Mouse (Mus musculus) MEL-GATA-1-ER (cell line): ENCODE measurements around the gene Clta.

Source experiments
- DNase-seq: peaks from one replicate; pipeline ENCODE4 v3.0.0-alpha.2; 2012; ENCODE audit warnings: low read depth; ENCODE audit errors: extremely low read depth

The Clta gene

GRCm38 (mm10) chr4:44004126-44004525 is at the start of gene Clta:
Clta (plus strand) TSS chr4:44004452.
- DNase-seq: peak; percentile 97

DNA sequence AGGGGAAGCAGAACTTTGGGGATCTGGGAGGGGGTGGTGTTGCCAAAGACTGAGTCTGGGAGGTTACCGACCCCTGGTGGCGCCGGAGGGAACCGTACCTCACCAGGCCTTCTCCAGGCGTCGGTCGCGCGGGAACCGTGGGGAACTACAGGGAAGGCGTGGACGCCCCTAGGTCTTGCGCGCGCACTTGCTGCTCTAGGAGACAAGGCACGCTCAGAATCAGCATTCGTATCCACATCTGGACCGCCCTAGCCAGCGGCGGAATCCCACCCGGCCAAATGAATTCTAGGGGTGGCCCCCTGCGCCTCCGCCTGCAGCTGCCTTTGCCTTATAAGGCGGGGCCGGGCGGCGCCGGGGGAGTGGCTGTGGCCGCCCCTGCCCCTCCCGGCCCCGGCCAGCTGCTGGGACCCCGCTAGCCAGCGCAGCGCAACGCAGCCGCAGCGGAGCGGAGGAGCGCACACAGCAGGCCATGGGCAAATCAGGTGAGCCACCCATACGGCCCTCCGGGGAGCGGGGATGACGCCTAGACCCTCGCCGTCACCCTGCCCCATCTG is 46.9 kb upstream of the Clta start, which contains the start of gene Glipr2:
Gene Glipr2 (plus strand): TSS at position 110 of the 554 bp plus-strand sequence.
- DNase-seq: peak; percentile 73

- no peak for DNase-seq
Observed at GRCm38 (mm10) chr4:43957846-43958461, 46.3 kb upstream of the Clta start.

- DNase-seq: peak; percentile 93
Observed at GRCm38 (mm10) chr4:43959523-43960179, 44.6 kb upstream of the Clta start.

DNA sequence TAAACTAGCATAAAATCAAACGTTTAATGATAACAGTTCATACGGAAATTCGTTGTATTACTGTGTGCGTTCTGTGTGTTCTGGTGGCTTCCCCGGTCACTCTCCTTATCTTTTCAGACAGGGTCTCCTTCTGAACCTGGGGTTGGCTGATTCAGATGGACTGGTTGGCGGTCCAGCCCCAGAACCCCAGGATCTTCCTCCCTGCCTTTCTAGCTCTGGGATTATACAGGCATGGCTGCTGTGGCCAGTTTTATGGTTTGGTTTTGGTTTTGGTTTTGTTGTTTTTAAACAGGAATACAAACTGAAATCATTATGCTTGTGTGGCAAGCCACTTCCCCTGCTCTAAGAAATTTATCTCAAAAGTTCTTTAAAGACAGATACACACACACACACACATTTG is 44.0 kb upstream of the Clta start:
- DNase-seq: no peak

DNA sequence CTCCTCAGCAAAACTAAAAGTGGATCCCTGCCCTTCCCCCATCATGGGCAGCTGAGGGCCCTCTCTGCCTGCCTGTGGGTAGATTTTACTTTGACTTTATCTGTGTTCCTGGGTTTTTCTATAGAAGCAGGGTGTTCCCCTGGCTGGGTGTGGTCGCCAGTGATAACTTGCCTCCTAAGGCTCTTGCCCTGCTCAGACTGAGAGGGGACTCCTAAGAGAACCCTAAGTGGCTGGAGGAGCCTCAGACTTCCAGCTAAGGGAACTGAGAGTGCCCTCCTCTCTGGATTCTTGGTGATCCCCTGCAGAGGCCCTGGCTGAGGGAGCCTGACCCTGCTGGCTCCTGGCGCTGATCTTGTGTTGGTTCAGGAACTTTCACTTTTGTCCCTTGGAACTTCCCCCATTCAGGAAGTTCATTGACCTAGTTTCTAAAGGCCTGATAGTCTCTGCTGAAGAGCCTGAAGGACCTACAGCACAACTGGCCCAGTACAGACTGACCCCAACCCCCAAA is 39.9 kb upstream of the Clta start:
- DNase-seq: peak; percentile 96

GRCm38 (mm10) chr4:43964951-43965684 is 39.1 kb upstream of the Clta start:
- no peak for DNase-seq

GRCm38 (mm10) chr4:43965856-43966535 is 38.3 kb upstream of the Clta start:
- no peak for DNase-seq

GRCm38 (mm10) chr4:43968650-43969049 is 35.6 kb upstream of the Clta start:
- DNase-seq: no peak

DNA sequence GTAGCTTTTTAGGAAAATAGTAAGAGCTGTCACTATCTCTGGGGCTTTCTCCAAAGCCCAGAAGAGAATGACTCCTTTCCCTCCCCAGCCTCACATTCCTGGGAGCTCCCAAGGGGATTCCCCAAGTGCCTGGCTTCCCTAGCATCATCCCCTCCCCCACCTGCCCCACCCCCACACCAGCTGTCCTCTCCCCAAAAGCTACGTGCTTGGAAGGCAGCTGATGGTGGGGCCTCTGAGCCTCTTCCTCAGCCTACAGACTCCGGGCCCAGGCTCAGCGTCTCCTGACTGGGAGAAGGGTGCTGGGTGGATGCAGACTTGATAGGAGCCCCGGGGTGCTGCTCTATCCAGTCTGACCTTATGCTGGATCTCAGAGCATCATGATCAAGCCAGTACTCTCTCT is 34.9 kb upstream of the Clta start:
- DNase-seq: no peak

DNA sequence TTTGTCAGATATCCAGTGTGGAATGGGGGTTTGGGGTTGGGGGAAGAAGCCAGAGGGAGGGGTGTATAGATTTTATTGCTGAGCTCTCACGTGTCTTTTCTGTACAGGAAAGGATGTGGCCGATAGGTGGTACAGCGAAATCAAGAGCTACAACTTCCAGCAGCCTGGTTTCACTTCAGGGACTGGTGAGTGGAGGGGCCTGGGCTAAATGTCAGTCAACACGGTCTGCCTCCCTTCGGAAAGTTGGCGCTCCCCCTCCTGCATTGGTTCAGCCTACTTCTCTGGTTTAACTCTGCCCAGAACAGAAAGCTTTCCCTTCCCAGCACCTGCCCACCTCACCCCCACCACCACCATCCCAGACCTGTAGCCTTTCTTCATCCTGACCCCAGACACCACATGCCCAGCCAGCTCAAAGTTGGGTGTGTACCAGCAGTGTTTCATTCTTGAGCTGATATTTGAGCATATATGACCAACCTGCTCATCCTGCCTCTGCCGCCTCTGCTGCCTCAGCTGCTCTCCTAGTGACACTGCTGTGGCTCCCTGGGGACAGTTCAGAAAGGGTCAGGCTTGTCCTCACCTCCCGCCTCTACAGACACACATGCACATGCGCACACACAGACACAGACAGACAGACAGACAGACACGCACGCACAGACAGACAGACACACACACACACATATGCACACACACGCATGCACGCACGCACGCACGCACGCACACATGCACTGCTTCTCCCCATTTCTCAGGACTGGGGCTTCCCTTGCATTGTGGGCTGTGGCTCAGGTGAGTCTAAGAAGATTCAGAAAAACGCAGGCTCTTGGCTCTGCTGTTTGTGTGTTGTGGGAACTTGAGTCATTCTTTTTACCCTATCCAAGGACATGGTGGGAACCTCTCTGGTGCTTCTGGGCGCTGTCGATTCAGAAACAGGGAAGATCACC is 33.6 kb upstream of the Clta start:
- DNase-seq: no peak

GRCm38 (mm10) chr4:43971541-43972136 is 32.6 kb upstream of the Clta start:
- DNase-seq: no peak

DNA sequence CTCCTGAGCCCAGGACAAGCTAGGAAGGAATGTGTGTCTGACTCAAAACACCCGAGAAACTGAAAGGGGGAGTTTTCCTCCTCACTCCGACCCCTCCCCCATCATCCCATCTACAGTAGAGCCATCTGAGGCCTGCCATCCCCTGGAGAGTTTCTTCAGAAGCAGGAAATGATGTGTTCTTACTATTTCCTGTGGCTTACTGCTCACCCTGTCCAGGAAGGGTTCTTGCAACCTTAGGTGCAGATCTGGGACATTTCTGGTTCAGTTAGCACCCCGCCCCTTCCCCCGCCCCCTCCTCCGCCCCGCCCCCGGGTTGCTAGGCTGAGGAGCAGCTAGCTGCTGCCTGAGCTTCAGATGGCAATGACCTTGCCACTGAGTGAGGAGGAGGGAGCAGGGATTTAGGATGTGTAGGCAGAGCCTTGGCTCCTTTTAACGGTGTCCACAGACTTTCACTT is 32.1 kb upstream of the Clta start:
- DNase-seq: peak; percentile 76

DNA sequence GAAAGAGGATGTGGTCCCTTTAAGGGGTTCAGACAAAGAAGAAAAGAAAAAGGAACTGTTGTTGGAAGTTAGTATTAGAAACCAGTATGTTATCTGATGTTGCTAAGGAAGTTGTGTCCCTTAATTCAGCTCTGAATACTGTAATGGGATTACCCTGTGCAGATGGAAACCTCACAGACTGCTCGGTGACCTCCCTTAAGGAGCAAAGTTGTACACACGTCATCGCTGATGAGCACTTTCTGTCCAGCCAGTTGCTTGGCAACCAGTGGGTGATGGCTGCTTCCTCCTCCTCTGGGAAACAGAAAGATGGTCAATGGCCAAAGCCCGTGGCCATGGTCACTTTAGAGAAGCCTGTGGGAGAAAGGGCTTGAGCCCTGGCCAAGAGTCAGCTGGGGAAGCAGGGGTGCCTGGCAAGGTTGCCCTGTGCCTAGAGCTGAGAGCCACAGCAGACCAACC is 30.7 kb upstream of the Clta start:
- peak; percentile 90 for DNase-seq

DNA sequence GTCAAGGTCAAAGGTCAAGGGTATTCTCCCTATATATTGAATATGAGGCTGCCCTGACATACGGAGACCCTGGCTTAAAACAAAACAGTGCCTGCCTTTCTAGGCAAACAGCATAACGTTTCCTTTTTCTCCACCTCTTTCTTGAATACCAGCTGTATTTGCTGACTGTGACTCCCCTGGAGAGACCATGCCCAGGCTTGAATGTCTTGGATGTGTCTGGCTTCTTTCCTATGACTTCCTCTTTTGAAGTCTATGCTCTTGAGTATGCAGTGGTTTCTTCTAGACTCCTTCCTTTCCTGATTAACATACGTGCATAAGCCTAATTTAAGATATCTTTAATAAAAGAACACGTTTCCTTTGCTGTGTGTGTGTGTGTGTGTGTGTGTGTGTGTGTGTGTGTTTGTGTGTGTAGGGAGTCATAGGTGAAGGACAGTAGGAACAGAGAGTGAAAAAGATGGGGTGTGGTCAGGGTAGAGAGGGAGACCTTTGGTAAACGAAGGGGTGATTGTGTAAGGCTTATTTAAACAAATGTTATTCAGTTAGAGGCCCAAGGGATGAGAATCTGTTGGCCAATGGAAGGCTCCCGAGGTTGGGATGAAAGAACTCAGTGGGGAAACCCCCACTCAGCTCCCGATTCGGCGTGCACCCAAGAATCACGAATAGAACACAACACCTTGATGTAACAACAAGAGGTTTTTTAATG is 29.2 kb upstream of the Clta start:
- peak; percentile 76 for DNase-seq

GRCm38 (mm10) chr4:43976223-43976740 is 28.0 kb upstream of the Clta start:
- DNase-seq: no peak

DNA sequence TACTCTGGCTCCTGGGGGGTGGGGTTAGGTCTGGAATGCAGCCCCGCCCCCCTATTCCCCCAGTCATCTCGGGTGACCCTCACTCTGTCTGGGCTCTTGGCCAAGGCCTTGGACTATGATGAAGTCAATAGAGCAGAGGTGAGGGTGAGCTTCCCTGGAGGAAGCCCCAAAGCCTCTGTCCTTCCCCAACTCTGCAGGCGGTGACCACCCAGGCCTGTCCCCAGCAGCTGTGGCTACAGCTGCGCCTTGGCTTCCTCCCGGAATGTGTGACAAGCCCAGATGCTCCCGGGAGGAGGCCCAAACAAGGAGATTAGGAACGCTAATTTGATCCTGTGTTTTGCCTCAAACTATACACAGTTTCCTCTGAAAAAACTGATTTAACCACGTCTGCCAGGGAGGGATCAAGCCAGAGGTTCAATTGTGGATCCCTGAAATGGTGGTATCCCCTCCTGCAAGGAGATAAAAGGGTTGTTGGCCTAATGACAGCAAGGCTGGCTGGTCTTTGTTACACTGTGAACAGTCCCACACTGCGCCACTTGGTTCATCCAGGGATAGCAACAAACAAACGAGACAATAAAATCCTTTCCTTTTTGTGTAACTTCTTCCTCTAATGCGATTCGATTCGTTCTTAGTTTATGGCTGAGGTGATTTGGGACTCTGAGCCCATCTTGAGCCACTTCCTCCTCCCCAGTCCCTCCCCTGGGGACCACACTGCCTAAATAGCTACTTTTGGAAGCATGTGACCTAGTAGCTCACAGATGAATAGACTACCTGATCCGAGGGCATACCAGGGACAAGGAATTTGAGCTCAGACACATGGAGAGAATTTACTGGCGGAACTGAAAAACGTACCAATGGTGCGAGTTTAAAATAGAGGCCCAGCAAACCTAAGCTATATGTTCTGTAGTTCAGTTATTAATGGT is 25.5 kb upstream of the Clta start:
- DNase-seq: no peak

DNA sequence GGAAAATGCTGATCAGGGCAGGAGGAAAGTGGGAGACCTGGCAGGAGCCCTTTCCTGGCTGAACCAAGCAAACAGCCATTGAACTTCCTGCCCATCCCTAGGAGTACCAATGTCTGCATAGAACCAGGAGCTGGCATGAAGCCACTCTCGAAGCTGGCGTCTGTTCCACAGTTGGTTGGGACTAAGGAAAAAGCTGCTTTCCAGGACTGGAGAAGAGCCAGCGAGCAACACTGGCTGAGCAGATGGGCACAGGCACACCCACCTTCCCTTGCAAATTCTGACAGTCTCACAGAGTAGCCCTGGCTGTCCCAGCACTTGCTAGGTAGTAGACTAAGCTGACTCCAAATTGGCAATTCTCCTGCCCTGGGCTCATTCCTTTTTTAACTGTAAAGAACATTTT is 24.5 kb upstream of the Clta start:
- no peak for DNase-seq
